Mouse (Mus musculus) neural tube, embryonic 13.5 days (tissue): ENCODE results near the gene Pemt. TPM values are rescaled to one million over a fixed set of nuclear protein-coding genes. Genes with fewer than 3 reads are reported as not detected.
A peak's percentile ranks its signal among the peaks of the same experiment; 100 is the strongest.

ENCODE experiments used
- ATAC-seq: fragments of 200-750 bp; cut with Nextera tagmentation; 2 replicates; pipeline ENCODE4 v1.8.0; 2017; ENCODE audit warnings: low read depth, mild to moderate bottlenecking, moderate TSS enrichment, moderate library complexity
- H3K27ac ChIP-seq: fragments of 300-500 bp; sonication (generic); replicated peaks from 2 replicates; pipeline ENCODE4 v1.5.1; 2015; ENCODE audit warnings: moderate library complexity, mild to moderate bottlenecking, inconsistent platforms
- H3K27me3 ChIP-seq: fragments of 300-500 bp; sonication (generic); 2 replicates; pipeline ENCODE4 v1.6.1; 2015; ENCODE audit warnings: mild to moderate bottlenecking, inconsistent platforms
- H3K36me3 ChIP-seq: fragments of 300-500 bp; sonication (generic); 2 replicates; pipeline ENCODE4 v1.6.1; 2015; ENCODE audit warnings: mild to moderate bottlenecking, inconsistent platforms
- H3K4me1 ChIP-seq: fragments of 300-500 bp; sonication (generic); replicated peaks from 2 replicates; pipeline ENCODE4 v1.6.1; 2015; ENCODE audit warnings: inconsistent platforms
- H3K4me2 ChIP-seq: fragments of 300-500 bp; sonication (generic); 2 replicates; pipeline ENCODE4 v1.6.1; 2015; ENCODE audit warnings: inconsistent platforms, mild to moderate bottlenecking, moderate library complexity
- H3K4me3 ChIP-seq: fragments of 300-500 bp; sonication (generic); 2 replicates; pipeline ENCODE4 v1.5.1; 2015; ENCODE audit warnings: mild to moderate bottlenecking, inconsistent platforms
- H3K9ac ChIP-seq: fragments of 300-500 bp; sonication (generic); 2 replicates; pipeline ENCODE4 v1.6.1; 2015; ENCODE audit warnings: moderate library complexity, mild to moderate bottlenecking, inconsistent platforms
- H3K9me3 ChIP-seq: fragments of 300-500 bp; sonication (generic); 2 replicates; pipeline ENCODE4 v1.6.1; 2016; ENCODE audit warnings: inconsistent platforms
- WGBS: fragments of 180-500 bp; shearing (Covaris S2); methylation state at CpG from one replicate; pipeline ENCODE4 v1.1.7; 2015; 5-methylcytosine and 5-hydroxymethylcytosine counted together
- polyA plus RNA-seq: library from polyadenylated mRNA; unstranded; fragments of >200 nt; fragmentation: Nextera tagmentation; extraction: Ambion mirVana; gene quantifications from 2 replicates; pipeline ENCODE4 v1.2.1, GENCODE M21; 2015

Pemt gene
- polyA plus RNA-seq, 1 experiment from 2014 or later, result 7.1 TPM

DNA sequence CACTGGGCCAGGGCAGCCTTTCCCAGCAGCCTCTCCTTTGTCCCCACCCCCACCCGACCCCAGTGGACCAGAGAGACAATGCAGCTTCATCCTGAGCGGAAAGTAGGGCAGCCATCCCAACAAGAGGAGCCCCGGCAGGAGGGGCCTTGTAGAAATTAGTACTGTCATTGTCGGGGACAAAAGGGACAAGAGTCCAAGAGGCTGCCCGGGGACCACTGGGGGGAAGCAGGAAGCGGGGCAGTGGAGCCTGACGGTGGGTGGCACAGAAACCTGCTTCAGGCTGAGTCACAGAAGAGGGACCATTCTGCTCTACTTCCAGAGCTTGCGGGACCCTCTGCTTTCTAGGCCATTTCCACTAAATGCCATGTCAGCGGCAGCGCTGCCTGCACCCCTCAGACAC is 71.0 kb downstream of the Pemt start:
- WGBS, result 24% methylated on average over 10 of the region's 10 CpGs
- no peak overlapping the region for H3K27ac ChIP-seq
- no peak for ATAC-seq
- H3K9ac ChIP-seq, result no peak overlapping the region
- H3K4me2 ChIP-seq, result no peak overlapping the region
- no peak overlapping the region for H3K4me3 ChIP-seq
- H3K36me3 ChIP-seq, result no peaks in the 10 kb centered on the region
- H3K9me3 ChIP-seq, result no peaks in the 10 kb centered on the region
- no peaks in the 10 kb centered on the region for H3K27me3 ChIP-seq
- no peaks in the 10 kb centered on the region; the same call in 1 of the 2 replicates for H3K4me1 ChIP-seq

- Histone ChIP-seq H3K27me3 (no peaks in the 10 kb centered on the region), H3K9me3 (no peaks in the 10 kb centered on the region), H3K36me3 (no peaks in the 10 kb centered on the region), H3K4me3 (no peak overlapping the region), H3K9ac (no peak overlapping the region), H3K27ac (no peak overlapping the region), H3K4me2 (no peak overlapping the region), H3K4me1 (no peaks in the 10 kb centered on the region; the same call in 1 of the 2 replicates)
- 76% methylated on average over 5 of the region's 5 CpGs for WGBS
- no peak for ATAC-seq
These were observed 72.9 kb downstream of the Pemt start for GRCm38 (mm10) chr11:59973389-59973788.

DNA sequence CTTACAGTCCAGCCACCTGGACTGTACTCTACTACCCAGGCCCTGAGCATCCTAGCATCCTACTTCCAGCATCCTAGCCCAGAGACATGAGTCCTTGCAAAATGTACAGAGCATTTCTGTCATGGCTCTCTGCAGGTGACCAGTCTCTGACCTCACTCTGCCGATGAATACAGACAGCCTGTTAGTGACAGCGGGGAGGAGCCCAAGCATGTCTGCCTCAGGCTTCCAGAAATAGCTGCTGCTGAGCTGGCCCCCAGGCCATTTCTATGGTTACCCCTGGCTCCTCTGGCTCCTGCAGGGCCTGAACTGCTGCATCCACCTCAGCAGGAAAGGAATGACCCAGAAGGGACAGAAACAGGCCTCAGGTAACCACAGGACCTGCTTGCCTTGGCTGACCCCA is 74.6 kb downstream of the Pemt start:
- no peak overlapping the region for H3K4me3 ChIP-seq
- no peak overlapping the region for H3K27ac ChIP-seq
- H3K4me2 ChIP-seq, result no peak overlapping the region
- no peak for ATAC-seq
- H3K9me3 ChIP-seq, result no peaks in the 10 kb centered on the region
- no peaks in the 10 kb centered on the region for H3K27me3 ChIP-seq
- WGBS, result 37% methylated on average over 2 of the region's 2 CpGs
- H3K9ac ChIP-seq, result no peak overlapping the region
- H3K4me1 ChIP-seq, result no peaks in the 10 kb centered on the region; the same call in 1 of the 2 replicates
- H3K36me3 ChIP-seq, result no peaks in the 10 kb centered on the region

DNA sequence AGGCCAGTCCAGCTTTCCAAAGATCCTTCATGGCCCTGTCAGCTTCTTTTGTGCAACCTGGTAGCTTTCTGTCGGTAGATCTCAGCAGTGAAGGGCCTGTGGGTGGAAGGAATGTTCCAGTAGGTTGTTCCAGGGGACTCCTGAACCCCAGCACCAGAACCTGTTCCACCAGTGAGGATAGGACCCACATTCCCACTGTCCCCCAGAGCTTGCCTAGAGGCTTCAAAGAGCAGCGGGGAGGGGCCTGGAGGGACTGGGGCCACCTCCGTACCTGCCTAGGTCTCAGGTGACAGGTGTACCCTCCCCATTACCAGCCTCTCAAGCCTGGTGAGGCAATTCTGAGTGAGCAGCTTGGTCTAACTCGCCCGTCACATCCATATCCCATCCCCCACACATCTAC is 75.5 kb downstream of the Pemt start:
- H3K27me3 ChIP-seq, result no peaks in the 10 kb centered on the region
- H3K36me3 ChIP-seq, result no peaks in the 10 kb centered on the region
- WGBS, result 78% methylated on average over 5 of the region's 5 CpGs
- no peaks in the 10 kb centered on the region for H3K9me3 ChIP-seq
- no peak overlapping the region for H3K4me3 ChIP-seq
- peaks cover 7% of the 10 kb centered on the region; the same call in 1 of the 2 replicates for H3K4me1 ChIP-seq
- ATAC-seq, result no peak
- no peak overlapping the region for H3K27ac ChIP-seq
- no peak overlapping the region for H3K9ac ChIP-seq
- H3K4me2 ChIP-seq, result no peak overlapping the region

- WGBS, result 86% methylated on average over 1 of the region's 1 CpGs
These were observed 78.5 kb downstream of the Pemt start for GRCm38 (mm10) chr11:59967765-59968164.

GRCm38 (mm10) chr11:59966102-59966483 is 80.2 kb downstream of the Pemt start:
- ATAC-seq, result no peak
- Histone ChIP-seq H3K27me3 (peaks cover 37% of the 10 kb centered on the region), H3K9ac (no peak overlapping the region), H3K4me1 (peaks cover 33% of the 10 kb centered on the region), H3K4me3 (no peak overlapping the region), H3K36me3 (peaks cover 12% of the 10 kb centered on the region; the same call in 1 of the 2 replicates), H3K27ac (no peak overlapping the region), H3K9me3 (no peaks in the 10 kb centered on the region), H3K4me2 (no peak overlapping the region)
- 60% methylated on average over 4 of the region's 4 CpGs for WGBS

More at GRCm38 (mm10) chr11:59967765-59968164, 78.5 kb downstream of the Pemt start:
- Histone ChIP-seq H3K4me2 (no peak overlapping the region), H3K36me3 (no peaks in the 10 kb centered on the region), H3K4me3 (no peak overlapping the region), H3K4me1 (peaks cover 33% of the 10 kb centered on the region), H3K27ac (no peak overlapping the region), H3K9ac (no peak overlapping the region), H3K27me3 (peaks cover 24% of the 10 kb centered on the region), H3K9me3 (no peaks in the 10 kb centered on the region)
- ATAC-seq, result no peak

GRCm38 (mm10) chr11:59965227-59966101 is 80.8 kb downstream of the Pemt start:
- peak overlapping the region; percentile 81 for H3K4me2 ChIP-seq
- H3K4me1 ChIP-seq, result peaks cover 33% of the 10 kb centered on the region
- H3K9me3 ChIP-seq, result no peaks in the 10 kb centered on the region
- H3K4me3 ChIP-seq, result peak overlapping the region; percentile 42
- peak overlapping the region; percentile 63 for H3K9ac ChIP-seq
- peaks cover 37% of the 10 kb centered on the region for H3K27me3 ChIP-seq
- WGBS, result 21% methylated on average over 25 of the region's 25 CpGs
- peaks cover 18% of the 10 kb centered on the region; the same call in 1 of the 2 replicates for H3K36me3 ChIP-seq
- ATAC-seq, result peak; percentile 45; the same call in 1 of the 2 replicates
- no peak overlapping the region for H3K27ac ChIP-seq

GRCm38 (mm10) chr11:59964818-59965217 is 81.5 kb downstream of the Pemt start, which contains the start of gene Rasd1:
Rasd1 (minus strand) TSS chr11:59964944.
- under 1% methylated on average over 28 of the region's 28 CpGs for WGBS
- ATAC-seq, result peak; percentile 59; the same call in 1 of the 2 replicates

GRCm38 (mm10) chr11:59964163-59964758 is 82.0 kb downstream of the Pemt start:
- ATAC-seq, result peak; percentile 15; the same call in 1 of the 2 replicates
- H3K27me3 ChIP-seq, result peaks cover 37% of the 10 kb centered on the region
- 3% methylated on average over 33 of the region's 33 CpGs for WGBS
- peak overlapping the region; percentile 42 for H3K4me3 ChIP-seq
- H3K9me3 ChIP-seq, result no peaks in the 10 kb centered on the region
- H3K27ac ChIP-seq, result no peak overlapping the region
- peaks cover 20% of the 10 kb centered on the region; the same call in 1 of the 2 replicates for H3K36me3 ChIP-seq
- peak overlapping the region; percentile 63 for H3K9ac ChIP-seq
- peak overlapping the region; percentile 81 for H3K4me2 ChIP-seq
- peaks cover 33% of the 10 kb centered on the region for H3K4me1 ChIP-seq

More at GRCm38 (mm10) chr11:59964818-59965217, 81.5 kb downstream of the Pemt start, which contains the start of gene Rasd1:
- H3K4me2 ChIP-seq, result peak within 1 kb of the TSS; percentile 81
- peak within 1 kb of the TSS; percentile 42 for H3K4me3 ChIP-seq
- peaks cover 37% of the 10 kb centered on the region for H3K27me3 ChIP-seq
- H3K36me3 ChIP-seq, result peaks cover 20% of the 10 kb centered on the region; the same call in 1 of the 2 replicates
- H3K4me1 ChIP-seq, result peaks cover 33% of the 10 kb centered on the region
- no peak within 1 kb of the TSS for H3K27ac ChIP-seq
- no peaks in the 10 kb centered on the region for H3K9me3 ChIP-seq
- H3K9ac ChIP-seq, result peak within 1 kb of the TSS; percentile 63

DNA sequence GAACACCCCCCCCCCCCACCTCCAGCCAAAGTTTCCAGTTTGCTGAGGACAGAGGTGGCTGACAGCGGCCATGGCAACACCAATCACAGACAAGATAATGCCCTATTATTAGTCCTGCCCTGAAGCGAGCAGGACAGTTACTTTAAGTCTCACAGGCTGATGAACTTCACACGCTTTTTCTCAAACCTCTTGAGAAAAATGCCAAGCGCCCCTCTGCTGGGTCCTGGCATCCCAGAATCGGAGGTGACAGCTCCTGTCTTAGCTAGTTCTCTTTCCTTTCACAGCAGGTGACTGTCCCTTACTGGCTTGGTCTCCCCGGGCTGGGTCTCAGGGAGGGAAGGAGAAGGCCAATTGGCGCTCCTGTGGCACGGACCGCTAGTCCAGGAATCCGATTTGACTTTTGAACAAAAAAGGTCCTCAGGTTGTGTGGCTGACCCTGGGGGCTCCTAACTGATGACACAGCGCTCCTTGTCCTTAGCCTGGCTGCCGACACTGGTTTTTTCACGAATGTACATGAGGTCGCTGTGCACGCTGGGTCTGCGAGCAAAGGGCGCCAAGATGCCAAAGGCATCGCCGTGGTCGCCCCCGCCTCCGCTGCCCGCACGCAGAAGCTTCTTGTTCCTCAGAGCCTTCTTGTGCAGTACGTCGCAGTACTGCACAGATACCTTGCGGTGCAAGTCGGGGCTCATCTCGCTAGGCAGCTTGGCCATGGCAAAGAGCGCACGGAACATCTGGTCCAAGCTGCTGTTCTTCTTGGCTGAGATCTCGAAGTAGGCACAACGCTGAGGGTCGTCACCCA is 82.7 kb downstream of the Pemt start:
- 0 out of 2 replicates have a peak, but pooled peaks have one; percentile 17 for ATAC-seq
- Histone ChIP-seq H3K4me3 (peak overlapping the region; percentile 42), H3K27me3 (peaks cover 37% of the 10 kb centered on the region), H3K9me3 (no peaks in the 10 kb centered on the region), H3K4me1 (peaks cover 33% of the 10 kb centered on the region), H3K9ac (peak overlapping the region; percentile 63), H3K36me3 (peaks cover 20% of the 10 kb centered on the region; the same call in 1 of the 2 replicates), H3K27ac (no peak overlapping the region), H3K4me2 (peak overlapping the region; percentile 81)
- WGBS, result 6% methylated on average over 34 of the region's 34 CpGs

GRCm38 (mm10) chr11:59962590-59962989 is 83.7 kb downstream of the Pemt start:
- H3K9me3 ChIP-seq, result no peaks in the 10 kb centered on the region
- peaks cover 20% of the 10 kb centered on the region; the same call in 1 of the 2 replicates for H3K36me3 ChIP-seq
- 72% methylated on average over 3 of the region's 3 CpGs for whole genome bisulfite sequencing
- no peak overlapping the region for H3K4me3 ChIP-seq
- ATAC-seq, result no peak
- no peak overlapping the region for H3K27ac ChIP-seq
- peaks cover 33% of the 10 kb centered on the region for H3K4me1 ChIP-seq
- peaks cover 37% of the 10 kb centered on the region for H3K27me3 ChIP-seq
- no peak overlapping the region for H3K9ac ChIP-seq
- no peak overlapping the region for H3K4me2 ChIP-seq
